Mouse (Mus musculus) erythroblast, embryonic 14.5 days (primary cell): ENCODE measurements around the gene Grik4. TPM values are rescaled to one million over a fixed set of nuclear protein-coding genes. Genes with fewer than 3 reads are reported as not detected.

Experiments
- H3K27me3 ChIP-seq: 2 replicates; pipeline ENCODE4 v1.6.1; 2012; ENCODE audit warnings: inconsistent platforms; ENCODE audit not compliant: control insufficient read depth
- H3K36me3 ChIP-seq: 2 replicates; pipeline ENCODE4 v1.6.1; 2012; ENCODE audit warnings: mild to moderate bottlenecking, inconsistent platforms; ENCODE audit not compliant: control insufficient read depth
- H3K4me1 ChIP-seq: 2 replicates; pipeline ENCODE4 v1.6.1; 2012; ENCODE audit warnings: inconsistent platforms; ENCODE audit not compliant: control insufficient read depth
- H3K4me3 ChIP-seq: replicated peaks from 2 replicates; pipeline ENCODE3; 2012; ENCODE audit warnings: moderate library complexity, mild to moderate bottlenecking, inconsistent platforms
- H3K9me3 ChIP-seq: 2 replicates; pipeline ENCODE4 v1.6.1; 2012; ENCODE audit warnings: low read length, inconsistent platforms, mixed read lengths; ENCODE audit not compliant: control insufficient read depth
- GATA1 ChIP-seq: IDR thresholded peaks from 2 replicates; pipeline ENCODE4 v1.6.1; 2012; ENCODE audit warnings: low read length, inconsistent platforms, mixed read lengths
- TAL1 ChIP-seq: IDR thresholded peaks from 3 replicates; pipeline ENCODE4 v1.6.1; 2012; ENCODE audit warnings: low read length, inconsistent platforms, mixed read lengths
- polyA plus RNA-seq: library from polyadenylated mRNA; stranded (reverse); fragments of >175 nt; gene quantifications from 2 replicates; pipeline ENCODE4 v1.2.3, GENCODE M21; 2012

The Grik4 gene
- polyA plus RNA-seq, 1 experiment: not detected

GRCm38 (mm10) chr9:42727186-42727585, 217.1 kb downstream of the Grik4 start:
- Histone ChIP-seq H3K27me3 (no peaks in the 10 kb centered on the region), H3K4me3 (no peak overlapping the region), H3K4me1 (no peaks in the 10 kb centered on the region), H3K9me3 (no peaks in the 10 kb centered on the region), H3K36me3 (no peaks in the 10 kb centered on the region)
- no peak for TF ChIP-seq GATA1

- Histone ChIP-seq H3K4me3 (no peak overlapping the region), H3K27me3 (no peaks in the 10 kb centered on the region), H3K36me3 (no peaks in the 10 kb centered on the region), H3K4me1 (no peaks in the 10 kb centered on the region), H3K9me3 (no peaks in the 10 kb centered on the region)
- TF ChIP-seq TAL1 (no peak), GATA1 (no peak)
Observed at GRCm38 (mm10) chr9:42724099-42724498, 220.2 kb downstream of the Grik4 start.

GRCm38 (mm10) chr9:42722501-42722900, 221.8 kb downstream of the Grik4 start:
- H3K27me3 ChIP-seq: no peaks in the 10 kb centered on the region
- H3K36me3 ChIP-seq: no peaks in the 10 kb centered on the region
- no peaks in the 10 kb centered on the region for H3K9me3 ChIP-seq
- H3K4me1 ChIP-seq: no peaks in the 10 kb centered on the region
- TF ChIP-seq TAL1 (no peak), GATA1 (no peak)
- H3K4me3 ChIP-seq: no peak overlapping the region

- H3K27me3 ChIP-seq: no peaks in the 10 kb centered on the region
- no peaks in the 10 kb centered on the region for H3K4me1 ChIP-seq
- H3K4me3 ChIP-seq: no peak overlapping the region
- no peaks in the 10 kb centered on the region for H3K36me3 ChIP-seq
- no peak for TF ChIP-seq TAL1
- TF ChIP-seq GATA1: no peak
- no peaks in the 10 kb centered on the region for H3K9me3 ChIP-seq
Observed at GRCm38 (mm10) chr9:42721718-42722117, 222.6 kb downstream of the Grik4 start.

- H3K4me1 ChIP-seq: no peaks in the 10 kb centered on the region
- no peaks in the 10 kb centered on the region for H3K9me3 ChIP-seq
- TF ChIP-seq GATA1 (no peak), TAL1 (no peak)
- no peaks in the 10 kb centered on the region for H3K27me3 ChIP-seq
- no peaks in the 10 kb centered on the region for H3K36me3 ChIP-seq
- H3K4me3 ChIP-seq: no peak overlapping the region
Observed at GRCm38 (mm10) chr9:42721146-42721545, 223.1 kb downstream of the Grik4 start.

GRCm38 (mm10) chr9:42713912-42714311, 230.4 kb downstream of the Grik4 start:
- no peak for TF ChIP-seq TAL1
- no peak for TF ChIP-seq GATA1
- no peaks in the 10 kb centered on the region for H3K27me3 ChIP-seq
- H3K36me3 ChIP-seq: no peaks in the 10 kb centered on the region
- no peaks in the 10 kb centered on the region for H3K9me3 ChIP-seq
- no peak overlapping the region for H3K4me3 ChIP-seq
- no peaks in the 10 kb centered on the region for H3K4me1 ChIP-seq

- Histone ChIP-seq H3K27me3 (no peaks in the 10 kb centered on the region), H3K4me3 (no peak overlapping the region), H3K36me3 (no peaks in the 10 kb centered on the region), H3K9me3 (no peaks in the 10 kb centered on the region), H3K4me1 (no peaks in the 10 kb centered on the region)
- no peak for TF ChIP-seq TAL1
- TF ChIP-seq GATA1: no peak
Observed at GRCm38 (mm10) chr9:42705848-42706247, 238.4 kb downstream of the Grik4 start.

- Histone ChIP-seq H3K4me1 (no peaks in the 10 kb centered on the region), H3K36me3 (no peaks in the 10 kb centered on the region), H3K9me3 (no peaks in the 10 kb centered on the region), H3K27me3 (no peaks in the 10 kb centered on the region), H3K4me3 (no peak overlapping the region)
- no peak for TF ChIP-seq GATA1
Observed at GRCm38 (mm10) chr9:42703191-42703854, 241.0 kb downstream of the Grik4 start.

- no peak overlapping the region for H3K4me3 ChIP-seq
- H3K9me3 ChIP-seq: no peaks in the 10 kb centered on the region
- TF ChIP-seq TAL1: no peak
- TF ChIP-seq GATA1: no peak
- no peaks in the 10 kb centered on the region for H3K27me3 ChIP-seq
- H3K4me1 ChIP-seq: no peaks in the 10 kb centered on the region
- H3K36me3 ChIP-seq: no peaks in the 10 kb centered on the region
Observed at GRCm38 (mm10) chr9:42702231-42703132, 241.8 kb downstream of the Grik4 start.
